ENCODE assay signal across 18 mouse cellular contexts in the genomic region with DNA sequence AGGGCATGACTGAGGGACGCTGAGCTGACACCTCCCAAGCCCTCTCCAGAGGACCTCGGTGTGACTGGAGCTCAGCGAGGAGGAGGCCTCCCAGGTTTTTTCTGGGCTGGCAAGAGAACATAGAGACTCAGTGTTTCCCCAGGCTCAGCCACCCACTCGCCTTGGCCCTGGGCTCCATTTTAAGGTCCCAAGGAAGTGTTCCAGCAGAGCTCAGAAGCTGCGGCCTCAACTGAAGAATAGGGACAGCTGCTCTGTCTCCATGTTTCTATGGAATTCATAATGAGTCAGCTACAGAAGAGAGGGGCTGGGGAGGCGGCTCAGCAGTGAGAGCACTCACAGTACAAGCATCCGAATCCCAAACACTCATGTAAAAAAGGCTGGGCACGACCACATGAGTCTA. TPM values are rescaled to one million over a fixed set of nuclear protein-coding genes. Genes with fewer than 3 reads are reported as not detected.
DNase-seq lines count a peak whose midpoint lies in the region; ATAC-seq lines count a peak whose summit lies in the region.
"Had no signal": no experiment of that assay in that cellular context is flagged by ENCODE, and none has a peak within 500 bp of the region (broad histone marks: within the 10 kb centered on the region; RNA-seq: fewer than 3 reads in every experiment).

No protein-coding gene starts in this region.

- peak; percentile 82 for DNase-seq in right cerebral cortex, adult 18-20 months
- DNase-seq in right cerebral cortex, postnatal 4 days = no peak
- peak; percentile 40 to 68 for DNase-seq in layer of hippocampus, adult 18-20 months (ENCODE audit: low spot score in 2 of 2)
- DNase-seq in left cerebral cortex, postnatal 25 days (ENCODE audit: low spot score in 2 of 2) = peak; percentile 37 to 83
- DNase-seq in urinary bladder, postnatal 14 days (ENCODE audit: low spot score) = no peak
- no peak for DNase-seq in hindbrain, embryonic 11.5 days (ENCODE audit: low spot score)
- DNase-seq: adrenal gland, postnatal 36 days; cerebellum, adult 9-11 months; embryo, embryonic 11 days; heart, adult 18-20 months; thymus, adult 18-20 months had no signal

- H3K4me1 ChIP-seq in intestine, embryonic 15.5 days (replicated peaks) = peaks cover 11% of the 10 kb centered on the region; the same call in 1 of the 2 replicates
- peaks cover 3% of the 10 kb centered on the region; the same call in 1 of the 2 replicates for H3K4me1 ChIP-seq in hindbrain, embryonic 11.5 days (replicated peaks; ENCODE audit: control insufficient read depth, insufficient read depth, low read length)

- 59% methylated on average over 8 of the region's 8 CpGs for WGBS in intestine, embryonic 15.5 days
- 73% methylated on average over 8 of the region's 8 CpGs for WGBS in hindbrain, embryonic 11.5 days

- H3K27me3 ChIP-seq in intestine, embryonic 15.5 days (replicated peaks) = peaks cover 9% of the 10 kb centered on the region; the same call in 1 of the 2 replicates
- H3K27me3 ChIP-seq in hindbrain, embryonic 11.5 days (ENCODE audit: control insufficient read depth, insufficient read depth, low read length) = peaks cover 10% of the 10 kb centered on the region; the same call in 1 of the 2 replicates

- H3K9me3 ChIP-seq in intestine, embryonic 15.5 days = no peaks in the 10 kb centered on the region
- no peaks in the 10 kb centered on the region for H3K9me3 ChIP-seq in hindbrain, embryonic 11.5 days (ENCODE audit: control insufficient read depth, low read length)
- H3K9me3 ChIP-seq: forebrain, embryonic 13.5 days; limb, embryonic 10.5 days; midbrain, embryonic 10.5 days; neural tube, embryonic 15.5 days had no signal

- no peak overlapping the region for H3K9ac ChIP-seq in intestine, embryonic 15.5 days
- no peak overlapping the region for H3K9ac ChIP-seq in hindbrain, embryonic 11.5 days (ENCODE audit: low read depth, low read length)
- H3K9ac ChIP-seq: forebrain, embryonic 13.5 days; liver, embryonic 14.5 days; neural tube, embryonic 15.5 days had no signal

- intact Hi-C loops in left cerebral cortex, postnatal 25 days (cut with DNase I) = no loop called here

- no peak overlapping the region for H3K4me3 ChIP-seq in intestine, embryonic 15.5 days (replicated peaks)
- no peak overlapping the region for H3K4me3 ChIP-seq in hindbrain, embryonic 11.5 days (ENCODE audit: low read depth, low read length)
- H3K4me3 ChIP-seq: forebrain, embryonic 13.5 days; neural tube, embryonic 15.5 days had no signal

- ATAC-seq in intestine, embryonic 15.5 days = no peak
- ATAC-seq in hindbrain, embryonic 11.5 days (ENCODE audit: low FRiP score) = no peak
- ATAC-seq: forebrain, embryonic 13.5 days had no signal

- H3K27ac ChIP-seq in intestine, embryonic 15.5 days = no peak overlapping the region
- H3K27ac ChIP-seq in hindbrain, embryonic 11.5 days (ENCODE audit: low read depth, low read length) = no peak overlapping the region
- H3K27ac ChIP-seq: forebrain, embryonic 13.5 days; limb, embryonic 10.5 days; liver, embryonic 14.5 days; midbrain, embryonic 10.5 days; neural tube, embryonic 15.5 days had no signal

- H3K4me2 ChIP-seq in intestine, embryonic 15.5 days (replicated peaks) = no peak overlapping the region
- no peak overlapping the region for H3K4me2 ChIP-seq in hindbrain, embryonic 11.5 days (replicated peaks; ENCODE audit: low read depth, low read length)

- H3K36me3 ChIP-seq in intestine, embryonic 15.5 days = no peaks in the 10 kb centered on the region
- no peaks in the 10 kb centered on the region for H3K36me3 ChIP-seq in hindbrain, embryonic 11.5 days (ENCODE audit: control insufficient read depth, insufficient read depth, low read length)
- H3K36me3 ChIP-seq: limb, embryonic 10.5 days; midbrain, embryonic 10.5 days; neural tube, embryonic 15.5 days had no signal

RNA-seq across cellular contexts. Expression of gene Kcnq4, which starts 30.8 kb away (rescaled TPM):
- 1 to 10 TPM; 3.7 to 4.4 TPM for total RNA-seq in layer of hippocampus, adult 18-20 months (2021)
- 1 to 10 TPM; 7.4 to 8.5 TPM for total RNA-seq in left cerebral cortex, postnatal 25 days (2021)
- polyA plus RNA-seq in intestine, embryonic 15.5 days (2015; fragmentation: Nextera tagmentation; extraction: Ambion mirVana) = 2.2 and 2.3 TPM in 2 replicates
- 2.4 and 3.7 TPM in 2 replicates for polyA plus RNA-seq in hindbrain, embryonic 11.5 days (2014; fragmentation: Nextera tagmentation; extraction: Ambion mirVana)
- total RNA-seq: monocyte, adult 5-6 weeks had no signal

RNA-seq across cellular contexts. Expression of gene Cited4, which starts 51.2 kb away (rescaled TPM):
- 1 to 10 TPM; 1.4 to 1.7 TPM for total RNA-seq in layer of hippocampus, adult 18-20 months (2021)
- 10 to 100 TPM; 17.9 to 18.8 TPM for total RNA-seq in left cerebral cortex, postnatal 25 days (2021)
- 2.4 and 2.8 TPM in 2 replicates for polyA plus RNA-seq in intestine, embryonic 15.5 days (2015; fragmentation: Nextera tagmentation; extraction: Ambion mirVana)
- polyA plus RNA-seq in hindbrain, embryonic 11.5 days (2014; fragmentation: Nextera tagmentation; extraction: Ambion mirVana) = 6.9 and 7.8 TPM in 2 replicates

Comparison
In these comparisons a context has a peak if more than half of its experiments do, and no peak if none do; other contexts are left out.
1. DNase-seq: peak in right cerebral cortex, adult 18-20 months (single experiment), layer of hippocampus, adult 18-20 months (2 of 2) and left cerebral cortex, postnatal 25 days (2 of 2); none in right cerebral cortex, postnatal 4 days (single experiment), urinary bladder, postnatal 14 days (single experiment) and hindbrain, embryonic 11.5 days (single experiment).
2. RNA of gene Cited4, which starts 51.2 kb away (total RNA-seq): 17.9 to 18.8 TPM in left cerebral cortex, postnatal 25 days; 1.4 to 1.7 TPM in layer of hippocampus, adult 18-20 months; every median in the first group is over 4 times any median in the second.